Mouse (Mus musculus) MEL (cell line): ENCODE measurements around the gene Gtf2ird1.

Source experiments
- CHD1 ChIP-seq: IDR thresholded peaks from 2 replicates; pipeline ENCODE4 v1.6.1; 2012; ENCODE audit warnings: low read depth, mild to moderate bottlenecking, inconsistent platforms, low read length, improper control_type of control experiment
- CTCF ChIP-seq, 3 experiments: IDR thresholded peaks in 2 of 3; conservative IDR thresholded peaks in 1 of 3; 2 replicates each; pipeline ENCODE4 v1.5.1; 2011 to 2012; ENCODE audit warnings: low read length in 3 of 3, low read depth in 2 of 3, mild to moderate bottlenecking in 2 of 3, improper control_type of control experiment in 1 of 3, inconsistent platforms in 1 of 3, mixed read lengths in 1 of 3, moderate library complexity in 1 of 3; ENCODE audit not compliant: control insufficient read depth in 1 of 3, insufficient read depth in 1 of 3, poor library complexity in 1 of 3, severe bottlenecking in 1 of 3
- GABPA ChIP-seq: IDR thresholded peaks from 2 replicates; pipeline ENCODE4 v1.6.1; 2012; ENCODE audit warnings: low read depth, mild to moderate bottlenecking, inconsistent platforms, low read length, improper control_type of control experiment, moderate library complexity
- MEF2A ChIP-seq: IDR thresholded peaks from 2 replicates; pipeline ENCODE4 v1.6.1; 2014; ENCODE audit warnings: low read depth, mild to moderate bottlenecking, inconsistent platforms, low read length, improper control_type of control experiment; ENCODE audit not compliant: poor library complexity, insufficient replicate concordance, severe bottlenecking; ENCODE audit errors: extremely low read depth
- MXI1 ChIP-seq: IDR thresholded peaks from 2 replicates; pipeline ENCODE4 v1.6.1; 2011; ENCODE audit warnings: mild to moderate bottlenecking, low read depth, low read length, improper control_type of control experiment
- POLR2A ChIP-seq, 2 experiments: IDR thresholded peaks; 2 replicates each; pipeline ENCODE4 v1.6.1; 2011 to 2012; ENCODE audit warnings: low read length in 2 of 2, mild to moderate bottlenecking in 2 of 2, control low read depth in 1 of 2, improper control_type of control experiment in 1 of 2, low read depth in 1 of 2, moderate library complexity in 1 of 2; ENCODE audit not compliant: control insufficient read depth in 1 of 2, insufficient read depth in 1 of 2, poor library complexity in 1 of 2
- RAD21 ChIP-seq: IDR thresholded peaks from 2 replicates; pipeline ENCODE4 v1.6.1; 2011; ENCODE audit warnings: mild to moderate bottlenecking, low read depth, low read length, improper control_type of control experiment
- TAL1 ChIP-seq: IDR thresholded peaks from 2 replicates; pipeline ENCODE4 v1.6.1; 2012; ENCODE audit warnings: mild to moderate bottlenecking, inconsistent platforms, low read length, moderate library complexity, mixed read lengths
- TCF12 ChIP-seq: IDR thresholded peaks from 2 replicates; pipeline ENCODE4 v1.6.1; 2014; ENCODE audit warnings: low read depth, mild to moderate bottlenecking, inconsistent platforms, low read length, improper control_type of control experiment, moderate library complexity
- UBTF ChIP-seq: IDR thresholded peaks from 2 replicates; pipeline ENCODE4 v1.6.1; 2012; ENCODE audit warnings: low read depth, mild to moderate bottlenecking, inconsistent platforms, low read length, improper control_type of control experiment, moderate library complexity, borderline replicate concordance; ENCODE audit not compliant: insufficient read depth
- USF1 ChIP-seq: IDR thresholded peaks from 2 replicates; pipeline ENCODE4 v1.6.1; 2014; ENCODE audit warnings: low read depth, mild to moderate bottlenecking, inconsistent platforms, low read length, improper control_type of control experiment, moderate library complexity
- ZC3H11A ChIP-seq: IDR thresholded peaks from 2 replicates; pipeline ENCODE4 v1.6.1; 2012; ENCODE audit warnings: low read depth, mild to moderate bottlenecking, inconsistent platforms, low read length, improper control_type of control experiment
- ZNF384 ChIP-seq: IDR thresholded peaks from 2 replicates; pipeline ENCODE4 v1.6.1; 2012; ENCODE audit warnings: low read depth, mild to moderate bottlenecking, inconsistent platforms, low read length, improper control_type of control experiment

- TF ChIP-seq TCF12 (no peak), RAD21 (no peak), MEF2A (no peak), CHD1 (no peak), ZC3H11A (no peak), TAL1 (no peak), CTCF (IDR thresholded peaks at IDR 0.05 in 2 of 3, conservative IDR thresholded peaks at IDR 0.05 in 1 of 3; ENCODE audit: control insufficient read depth in 1 of 3, insufficient read depth in 1 of 3, low read depth in 2 of 3, low read length in 3 of 3, poor library complexity in 1 of 3, severe bottlenecking in 1 of 3) (no peak), GABPA (no peak), UBTF (no peak), POLR2A (IDR thresholded peaks at IDR 0.05; ENCODE audit: control insufficient read depth in 1 of 2, insufficient read depth in 1 of 2, low read depth in 1 of 2, low read length in 2 of 2, poor library complexity in 1 of 2) (no peak), USF1 (no peak), MXI1 (no peak), ZNF384 (no peak)
Measured at GRCm38 (mm10) chr5:134485183-134485730, 28.7 kb upstream of the Gtf2ird1 start.
